Mouse (Mus musculus) v-Abl transformed pro-B cells (cell line): Measurements from ENCODE around the gene Scamp2.

Experiments
- in situ Hi-C, 2 experiments: fragments of 400-800 bp; cut with MboI; formaldehyde crosslinking; loops; one replicate each; pipeline ENCODE4 v1.15.1; 2025; ENCODE audit not compliant: unreplicated experiment in 2 of 2

Gene Scamp2

GRCm38 (mm10) chr9:57589224-57590126 is 28.7 kb downstream of the Scamp2 start, which contains the start of gene Ulk3:
Gene Ulk3, plus strand, starts transcription at chr9:57589452.
- in situ Hi-C loops = loop anchor here (5.0 to 25.0 kb wide), 2 partner anchors 68 to 923 kb away; no protein-coding TSS in a partner anchor

GRCm38 (mm10) chr9:57590726-57591125 is 30.0 kb downstream of the Scamp2 start:
- in situ Hi-C loops = loop anchor here (5.0 to 25.0 kb wide), 2 partner anchors 67 to 922 kb away; no protein-coding TSS in a partner anchor

GRCm38 (mm10) chr9:57593454-57594173 is 32.9 kb downstream of the Scamp2 start:
- in situ Hi-C loops = loop anchor here (5.0 to 25.0 kb wide), 2 partner anchors 64 to 919 kb away; no protein-coding TSS in a partner anchor

- in situ Hi-C loops = loop anchor here (5.0 to 25.0 kb wide), 2 partner anchors 63 to 918 kb away; no protein-coding TSS in a partner anchor
These were observed 33.4 kb downstream of the Scamp2 start for GRCm38 (mm10) chr9:57594174-57594509.

GRCm38 (mm10) chr9:57597265-57597664 is 36.5 kb downstream of the Scamp2 start:
- in situ Hi-C loops = loop anchor here in 1 of 2 experiments (25.0 kb wide), 1 partner anchor 915 kb away; no protein-coding TSS in a partner anchor

GRCm38 (mm10) chr9:57597929-57598382 is 37.2 kb downstream of the Scamp2 start:
- in situ Hi-C loops = loop anchor here in 1 of 2 experiments (25.0 kb wide), 1 partner anchor 914 kb away; no protein-coding TSS in a partner anchor

- in situ Hi-C loops = loop anchor here in 1 of 2 experiments (25.0 kb wide), 1 partner anchor 913 kb away; no protein-coding TSS in a partner anchor
These were observed 38.3 kb downstream of the Scamp2 start for GRCm38 (mm10) chr9:57598851-57599563.

- in situ Hi-C loops = no loop called here
These were observed 40.0 kb downstream of the Scamp2 start for GRCm38 (mm10) chr9:57600620-57601352.

GRCm38 (mm10) chr9:57601353-57601706 is 40.6 kb downstream of the Scamp2 start:
- in situ Hi-C loops = no loop called here

GRCm38 (mm10) chr9:57602098-57602497 is 41.4 kb downstream of the Scamp2 start:
- in situ Hi-C loops = no loop called here

- in situ Hi-C loops = no loop called here
These were observed 44.1 kb downstream of the Scamp2 start for GRCm38 (mm10) chr9:57604875-57605274.

- in situ Hi-C loops = no loop called here
These were observed 44.8 kb downstream of the Scamp2 start for GRCm38 (mm10) chr9:57605503-57605902.

GRCm38 (mm10) chr9:57606139-57606851 is 45.6 kb downstream of the Scamp2 start, which contains the start of gene Cplx3:
Gene Cplx3, minus strand, starts transcription at chr9:57606281.
- in situ Hi-C loops = no loop called here

- in situ Hi-C loops = no loop called here
These were observed 49.1 kb downstream of the Scamp2 start for GRCm38 (mm10) chr9:57609803-57610202.

GRCm38 (mm10) chr9:57610359-57610826 is 49.6 kb downstream of the Scamp2 start:
- in situ Hi-C loops = no loop called here

- in situ Hi-C loops = no loop called here
These were observed 51.8 kb downstream of the Scamp2 start for GRCm38 (mm10) chr9:57612587-57612986.

GRCm38 (mm10) chr9:57613975-57614374 is 53.2 kb downstream of the Scamp2 start:
- in situ Hi-C loops = no loop called here

GRCm38 (mm10) chr9:57614786-57615185 is 54.0 kb downstream of the Scamp2 start:
- in situ Hi-C loops = loop anchor here (5.0 kb wide), 1 partner anchor 38 kb away; the partner anchor contains the start of gene Csk (in 2 of the 2)
